Mouse (Mus musculus) neural tube, embryonic 15.5 days (tissue): ENCODE measurements around the gene Kdm4b. TPM values are rescaled to one million over a fixed set of nuclear protein-coding genes. Genes with fewer than 3 reads are reported as not detected.
A peak's percentile ranks its signal among the peaks of the same experiment; 100 is the strongest.

Experiments
- ATAC-seq: fragments of 200-750 bp; cut with Nextera tagmentation; 2 replicates; pipeline ENCODE4 v1.8.0; 2017; ENCODE audit warnings: mild to moderate bottlenecking, moderate TSS enrichment, moderate library complexity; ENCODE audit not compliant: low FRiP score
- H3K27ac ChIP-seq: fragments of 300-500 bp; sonication (generic); replicated peaks from 2 replicates; pipeline ENCODE4 v1.5.1; 2015; ENCODE audit warnings: mild to moderate bottlenecking, inconsistent platforms
- H3K27me3 ChIP-seq: fragments of 300-500 bp; sonication (generic); replicated peaks from 2 replicates; pipeline ENCODE4 v1.6.1; 2015; ENCODE audit warnings: inconsistent platforms
- H3K36me3 ChIP-seq: fragments of 300-500 bp; sonication (generic); 2 replicates; pipeline ENCODE4 v1.6.1; 2015; ENCODE audit warnings: inconsistent platforms
- H3K4me1 ChIP-seq: fragments of 300-500 bp; sonication (generic); 2 replicates; pipeline ENCODE4 v1.6.1; 2015; ENCODE audit warnings: inconsistent platforms
- H3K4me2 ChIP-seq: fragments of 300-500 bp; sonication (generic); 2 replicates; pipeline ENCODE4 v1.6.1; 2015; ENCODE audit warnings: inconsistent platforms, mild to moderate bottlenecking, moderate library complexity
- H3K4me3 ChIP-seq: fragments of 300-500 bp; sonication (generic); replicated peaks from 2 replicates; pipeline ENCODE4 v1.5.1; 2015; ENCODE audit warnings: mild to moderate bottlenecking, inconsistent platforms
- H3K9ac ChIP-seq: fragments of 300-500 bp; sonication (generic); replicated peaks from 2 replicates; pipeline ENCODE4 v1.6.1; 2015; ENCODE audit warnings: mild to moderate bottlenecking, inconsistent platforms
- H3K9me3 ChIP-seq: fragments of 300-500 bp; sonication (generic); replicated peaks from 2 replicates; pipeline ENCODE4 v1.6.1; 2016; ENCODE audit warnings: inconsistent platforms
- WGBS: fragments of 180-500 bp; shearing (Covaris S2); methylation state at CpG from one replicate; pipeline ENCODE4 v1.1.7; 2015; ENCODE audit warnings: mixed read lengths; 5-methylcytosine and 5-hydroxymethylcytosine counted together
- polyA plus RNA-seq: library from polyadenylated mRNA; unstranded; fragments of >200 nt; fragmentation: Nextera tagmentation; extraction: Ambion mirVana; gene quantifications from 2 replicates; pipeline ENCODE4 v1.2.1, GENCODE M21; 2015

Gene Kdm4b
- 59.1 and 65.2 TPM in 2 replicates for polyA plus RNA-seq

- Histone ChIP-seq H3K36me3 (no peaks in the 10 kb centered on the region), H3K27me3 (no peaks in the 10 kb centered on the region), H3K4me1 (peaks cover 41% of the 10 kb centered on the region), H3K9ac (peak within 1 kb of the TSS; percentile 94), H3K4me2 (peak within 1 kb of the TSS; percentile 83), H3K4me3 (peak within 1 kb of the TSS; percentile 94), H3K9me3 (no peaks in the 10 kb centered on the region), H3K27ac (peak within 1 kb of the TSS; percentile 96)
- under 1% methylated on average over 54 of the region's 57 CpGs for WGBS
- peak; percentile 99 for ATAC-seq
These were observed at the start of gene Kdm4b for GRCm38 (mm10) chr17:56325450-56326152. TSS of gene Kdm4b (plus strand) at chr17:56326062.

DNA sequence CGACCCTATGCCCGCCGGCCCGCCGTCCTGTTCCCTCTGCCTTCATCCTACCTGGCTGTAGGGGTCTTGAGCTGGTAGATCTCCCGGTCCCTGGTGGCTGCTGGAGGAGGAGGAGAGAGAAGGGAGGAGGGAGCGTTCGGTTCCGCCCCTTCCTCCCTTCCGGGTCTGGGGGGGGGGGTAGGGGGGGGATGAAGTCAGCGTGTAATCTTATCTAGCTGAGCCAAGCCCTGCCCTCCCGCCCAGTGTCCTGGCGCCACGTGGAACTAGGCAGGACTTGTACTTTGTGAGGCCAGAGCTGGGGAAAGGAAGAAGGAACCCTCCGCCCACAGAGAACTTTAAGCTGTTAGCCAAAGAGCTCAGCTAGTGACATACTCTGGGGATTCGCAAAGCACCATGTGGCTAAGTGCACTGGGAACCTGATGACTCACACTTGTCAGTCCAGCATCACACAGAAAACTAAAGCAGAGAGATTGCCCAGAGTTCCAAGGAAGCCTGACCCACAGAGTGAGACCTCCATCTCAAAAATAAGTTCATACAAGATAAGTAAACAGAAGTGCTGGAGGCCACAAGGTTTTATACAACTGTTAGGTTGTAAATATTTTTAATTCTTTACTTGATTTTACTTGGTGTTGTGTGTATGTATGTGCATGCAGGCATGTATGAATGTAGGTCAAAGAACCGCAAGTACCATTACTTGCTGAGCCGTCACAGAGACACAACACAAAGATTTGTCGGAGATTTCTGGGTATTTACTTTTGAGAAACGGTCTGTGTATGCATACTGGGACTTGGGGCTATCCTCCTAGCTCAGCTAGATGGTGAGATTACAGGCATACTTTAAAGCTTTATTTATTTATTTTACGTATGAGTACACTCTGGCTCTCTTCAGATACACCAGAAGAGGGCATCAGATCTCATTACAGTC, 49.0 kb upstream of the Kdm4b start, which contains the start of gene Ticam1:
Gene Ticam1 (minus strand): TSS at position 144 of the 924 bp plus-strand sequence.
- peak; percentile 62 for ATAC-seq
- Histone ChIP-seq H3K4me3 (peak within 1 kb of the TSS; percentile 46), H3K36me3 (no peaks in the 10 kb centered on the region), H3K9ac (peak within 1 kb of the TSS; percentile 59), H3K27me3 (no peaks in the 10 kb centered on the region), H3K4me1 (peaks cover 22% of the 10 kb centered on the region), H3K9me3 (no peaks in the 10 kb centered on the region), H3K27ac (peak within 1 kb of the TSS; percentile 74), H3K4me2 (peak within 1 kb of the TSS; percentile 77)
- WGBS, result 9% methylated on average over 19 of the region's 21 CpGs

DNA sequence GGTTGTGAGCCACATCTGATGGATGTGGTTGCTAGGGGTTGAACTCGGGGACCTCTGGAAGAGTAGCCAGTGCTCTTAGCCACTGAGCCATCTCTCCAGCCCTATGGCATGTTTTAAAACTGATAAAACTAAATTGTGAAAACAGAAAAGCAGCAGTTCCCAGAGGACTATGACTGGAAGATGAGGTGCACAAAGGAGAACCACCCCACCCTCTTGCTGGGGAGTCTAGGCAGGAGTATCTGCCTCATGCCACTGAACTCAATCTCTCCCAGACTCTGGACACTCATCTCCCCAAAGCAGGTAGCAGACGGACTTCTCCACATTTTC, 48.3 kb upstream of the Kdm4b start:
- no peaks in the 10 kb centered on the region for H3K27me3 ChIP-seq
- 50% methylated on average over 2 of the region's 2 CpGs for WGBS
- peak overlapping the region; percentile 77 for H3K4me2 ChIP-seq
- ATAC-seq, result no peak
- no peak overlapping the region for H3K9ac ChIP-seq
- H3K4me3 ChIP-seq, result no peak overlapping the region
- H3K36me3 ChIP-seq, result no peaks in the 10 kb centered on the region
- peaks cover 22% of the 10 kb centered on the region for H3K4me1 ChIP-seq
- H3K27ac ChIP-seq, result peak overlapping the region; percentile 74
- no peaks in the 10 kb centered on the region for H3K9me3 ChIP-seq

DNA sequence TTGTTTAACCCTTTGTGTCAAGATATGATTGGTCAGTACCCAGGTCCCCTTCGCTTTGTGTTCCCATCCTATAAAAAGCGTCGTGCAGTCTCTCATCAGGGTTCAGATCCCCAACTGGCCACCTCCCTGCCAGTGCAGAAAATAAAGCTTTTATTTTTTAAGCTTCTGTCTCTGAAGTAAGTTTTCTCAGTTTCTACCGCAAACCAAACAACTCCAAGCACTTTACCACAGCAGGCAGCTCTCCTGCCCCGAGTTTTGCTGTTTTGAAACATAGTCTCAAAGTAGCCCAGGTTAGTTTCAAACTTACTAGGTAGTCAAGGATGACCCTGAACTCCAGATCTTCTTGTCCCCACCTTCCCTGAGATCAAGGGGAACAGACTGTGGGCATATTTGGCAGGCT, 47.5 kb upstream of the Kdm4b start:
- no peak for ATAC-seq
- 89% methylated on average over 5 of the region's 5 CpGs for WGBS

GRCm38 (mm10) chr17:56279481-56280155, 46.2 kb upstream of the Kdm4b start:
- Histone ChIP-seq H3K36me3 (no peaks in the 10 kb centered on the region), H3K4me1 (peaks cover 18% of the 10 kb centered on the region), H3K4me2 (no peak overlapping the region), H3K27me3 (no peaks in the 10 kb centered on the region), H3K9ac (no peak overlapping the region), H3K9me3 (no peaks in the 10 kb centered on the region), H3K27ac (no peak overlapping the region), H3K4me3 (no peak overlapping the region)
- ATAC-seq, result no peak
- 97% methylated on average over 12 of the region's 12 CpGs for WGBS

More for the DNA sequence above, 47.5 kb upstream of the Kdm4b start:
- no peaks in the 10 kb centered on the region for H3K36me3 ChIP-seq
- H3K4me2 ChIP-seq, result no peak overlapping the region
- H3K27ac ChIP-seq, result no peak overlapping the region
- H3K9me3 ChIP-seq, result no peaks in the 10 kb centered on the region
- no peaks in the 10 kb centered on the region for H3K27me3 ChIP-seq
- H3K4me1 ChIP-seq, result peaks cover 20% of the 10 kb centered on the region
- H3K9ac ChIP-seq, result no peak overlapping the region
- H3K4me3 ChIP-seq, result no peak overlapping the region

DNA sequence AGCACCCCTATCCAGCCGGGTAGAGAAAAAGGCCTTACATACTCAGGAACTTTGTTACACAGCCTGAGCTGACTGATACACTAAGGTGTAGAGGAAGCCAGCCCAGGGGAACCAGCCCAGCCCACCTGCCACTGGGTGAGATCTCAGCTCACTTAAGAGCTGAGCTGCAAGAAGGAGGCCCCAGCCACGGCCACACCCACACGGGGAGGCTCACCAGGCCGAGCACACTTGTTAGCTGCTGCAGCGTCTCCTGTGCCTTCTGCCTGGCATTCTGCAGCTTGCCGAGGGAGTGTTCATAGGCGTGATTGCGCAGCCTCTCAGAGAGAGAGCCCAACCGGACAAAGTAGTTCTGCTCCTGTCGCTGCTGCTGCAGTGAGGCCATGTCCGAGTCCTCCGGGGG, 44.7 kb upstream of the Kdm4b start:
- no peaks in the 10 kb centered on the region for H3K9me3 ChIP-seq
- H3K4me3 ChIP-seq, result no peak overlapping the region
- no peaks in the 10 kb centered on the region for H3K27me3 ChIP-seq
- no peaks in the 10 kb centered on the region for H3K36me3 ChIP-seq
- 88% methylated on average over 12 of the region's 12 CpGs for WGBS
- H3K9ac ChIP-seq, result no peak overlapping the region
- H3K27ac ChIP-seq, result no peak overlapping the region
- H3K4me2 ChIP-seq, result no peak overlapping the region
- peaks cover 15% of the 10 kb centered on the region for H3K4me1 ChIP-seq
- no peak for ATAC-seq

GRCm38 (mm10) chr17:56282802-56283201, 43.1 kb upstream of the Kdm4b start:
- Histone ChIP-seq H3K4me1 (peaks cover 3% of the 10 kb centered on the region), H3K4me3 (no peak overlapping the region), H3K4me2 (no peak overlapping the region), H3K27me3 (no peaks in the 10 kb centered on the region), H3K9ac (no peak overlapping the region), H3K9me3 (no peaks in the 10 kb centered on the region), H3K36me3 (no peaks in the 10 kb centered on the region), H3K27ac (no peak overlapping the region)
- ATAC-seq, result no peak
- WGBS, result 79% methylated on average over 4 of the region's 4 CpGs

- H3K27ac ChIP-seq, result no peak overlapping the region
- H3K9ac ChIP-seq, result no peak overlapping the region
- no peak overlapping the region for H3K4me3 ChIP-seq
- H3K9me3 ChIP-seq, result no peaks in the 10 kb centered on the region
- ATAC-seq, result no peak
- no peaks in the 10 kb centered on the region for H3K36me3 ChIP-seq
- H3K4me2 ChIP-seq, result no peak overlapping the region
- 91% methylated on average over 8 of the region's 8 CpGs for WGBS
- no peaks in the 10 kb centered on the region for H3K27me3 ChIP-seq
- H3K4me1 ChIP-seq, result peaks cover 6% of the 10 kb centered on the region
These were observed 42.5 kb upstream of the Kdm4b start for GRCm38 (mm10) chr17:56283316-56283715.

- Histone ChIP-seq H3K36me3 (no peaks in the 10 kb centered on the region), H3K4me3 (no peak overlapping the region), H3K27ac (no peak overlapping the region), H3K27me3 (no peaks in the 10 kb centered on the region), H3K9ac (no peak overlapping the region), H3K4me2 (no peak overlapping the region), H3K4me1 (peaks cover 25% of the 10 kb centered on the region), H3K9me3 (no peaks in the 10 kb centered on the region)
- no peak for ATAC-seq
- WGBS, result 96% methylated on average over 11 of the region's 11 CpGs
These were observed 39.9 kb upstream of the Kdm4b start for GRCm38 (mm10) chr17:56285995-56286394.

- no peak overlapping the region for H3K27ac ChIP-seq
- WGBS, result 68% methylated on average over 3 of the region's 3 CpGs
- H3K4me2 ChIP-seq, result peak overlapping the region; percentile 6; the same call in 1 of the 2 replicates
These were observed 38.0 kb upstream of the Kdm4b start for GRCm38 (mm10) chr17:56287830-56288229.

GRCm38 (mm10) chr17:56288866-56289265, 37.0 kb upstream of the Kdm4b start:
- no peak overlapping the region for H3K4me3 ChIP-seq
- no peaks in the 10 kb centered on the region for H3K9me3 ChIP-seq
- H3K27ac ChIP-seq, result peak overlapping the region; percentile 58; the same call in 1 of the 2 replicates
- no peaks in the 10 kb centered on the region for H3K27me3 ChIP-seq
- H3K4me1 ChIP-seq, result peaks cover 34% of the 10 kb centered on the region
- ATAC-seq, result no peak
- H3K36me3 ChIP-seq, result no peaks in the 10 kb centered on the region
- no peak overlapping the region for H3K9ac ChIP-seq
- 63% methylated on average over 3 of the region's 3 CpGs for WGBS
- peak overlapping the region; percentile 52 for H3K4me2 ChIP-seq

More at GRCm38 (mm10) chr17:56287830-56288229, 38.0 kb upstream of the Kdm4b start:
- H3K9ac ChIP-seq, result no peak overlapping the region
- no peaks in the 10 kb centered on the region for H3K36me3 ChIP-seq
- no peak for ATAC-seq
- no peak overlapping the region for H3K4me3 ChIP-seq
- no peaks in the 10 kb centered on the region for H3K27me3 ChIP-seq
- peaks cover 34% of the 10 kb centered on the region for H3K4me1 ChIP-seq
- H3K9me3 ChIP-seq, result no peaks in the 10 kb centered on the region
